ENCODE assay signal across 21 mouse cellular contexts in genomic region chr10:43399596-43400316, GRCm38 (mm10).
DNase-seq lines count a peak whose midpoint lies in the region; ATAC-seq lines count a peak whose summit lies in the region.
"Had no signal": no experiment of that assay in that cellular context is flagged by ENCODE, and none has a peak within 500 bp of the region (broad histone marks: within the 10 kb centered on the region; RNA-seq: fewer than 3 reads in every experiment).

No protein-coding gene starts in this region.

- DNase-seq in cerebellum, postnatal 10 days: peak; percentile 20 to 27
- DNase-seq in cerebellum, postnatal 4 days (ENCODE audit: low spot score in 2 of 2): no peak
- peak; percentile 59 for DNase-seq in heart, adult 11 months
- DNase-seq in heart, adult 18-20 months: no peak
- DNase-seq in gonadal fat pad, adult 2 months (ENCODE audit: low read depth): peak; percentile 55
- no peak for DNase-seq in forebrain, embryonic 11.5 days (ENCODE audit: low spot score)
- DNase-seq: adrenal gland, adult 8-10 months; adrenal gland, postnatal 14 days; adrenal gland, postnatal 36 days; B cell, adult 2 months; cerebellum, adult 11-12 months; cerebellum, adult 2 months; cerebellum, adult 9-10 months; cerebellum, postnatal 14 days; cerebellum, postnatal 36 days had no signal

- no peaks in the 10 kb centered on the region for H3K27me3 ChIP-seq in forebrain, embryonic 11.5 days (ENCODE audit: control insufficient read depth, insufficient read depth, low read length)
- H3K27me3 ChIP-seq: embryonic facial prominence, embryonic 12.5 days; forebrain, embryonic 12.5 days had no signal

- no peak overlapping the region for H3K4me2 ChIP-seq in forebrain, embryonic 11.5 days (ENCODE audit: low read depth, low read length, severe bottlenecking)
- H3K4me2 ChIP-seq: embryonic facial prominence, embryonic 12.5 days; forebrain, embryonic 12.5 days had no signal

- no peak overlapping the region for H3K27ac ChIP-seq in forebrain, embryonic 11.5 days (ENCODE audit: low read depth, low read length)
- H3K27ac ChIP-seq: embryonic facial prominence, embryonic 10.5 days; embryonic facial prominence, embryonic 12.5 days; forebrain, embryonic 12.5 days had no signal

- no peaks in the 10 kb centered on the region for H3K4me1 ChIP-seq in forebrain, embryonic 11.5 days (replicated peaks; ENCODE audit: control insufficient read depth, insufficient read depth, low read length)
- H3K4me1 ChIP-seq: embryonic facial prominence, embryonic 10.5 days; embryonic facial prominence, embryonic 12.5 days; forebrain, embryonic 12.5 days had no signal

- H3K9me3 ChIP-seq in forebrain, embryonic 11.5 days (ENCODE audit: control insufficient read depth, low read length): no peaks in the 10 kb centered on the region
- H3K9me3 ChIP-seq: embryonic facial prominence, embryonic 10.5 days; embryonic facial prominence, embryonic 12.5 days; forebrain, embryonic 12.5 days had no signal

- 79% methylated on average over 7 of the region's 7 CpGs for WGBS in forebrain, embryonic 11.5 days

- ATAC-seq in forebrain, embryonic 11.5 days (replicated peaks; ENCODE audit: low FRiP score): no peak
- ATAC-seq: CD4-positive, CD25-positive, alpha-beta regulatory T cell, adult 4 months; forebrain, embryonic 14.5 days; forebrain, embryonic 16.5 days had no signal

- H3K4me3 ChIP-seq in forebrain, embryonic 11.5 days (ENCODE audit: low read depth, low read length): no peak overlapping the region
- H3K4me3 ChIP-seq: embryonic facial prominence, embryonic 10.5 days; embryonic facial prominence, embryonic 12.5 days; forebrain, embryonic 12.5 days had no signal

- no peaks in the 10 kb centered on the region for H3K36me3 ChIP-seq in forebrain, embryonic 11.5 days (ENCODE audit: control insufficient read depth, insufficient read depth, low read length)
- H3K36me3 ChIP-seq: embryonic facial prominence, embryonic 12.5 days had no signal

- H3K9ac ChIP-seq in forebrain, embryonic 11.5 days (ENCODE audit: low read length): no peak overlapping the region
- H3K9ac ChIP-seq: embryonic facial prominence, embryonic 12.5 days; forebrain, embryonic 12.5 days had no signal

Comparison
In these comparisons a context has a peak if more than half of its experiments do, and no peak if none do; other contexts are left out.
1. DNase-seq: peak in cerebellum, postnatal 10 days (2 of 2), heart, adult 11 months (single experiment) and gonadal fat pad, adult 2 months (single experiment); none in cerebellum, postnatal 4 days (0 of 2), heart, adult 18-20 months (0 of 2) and forebrain, embryonic 11.5 days (single experiment).